Mouse (Mus musculus): ENCODE data around the gene Sash1.

GRCm38 (mm10) chr10:8804292-8804691 lies 81.6 kb downstream of the Sash1 start:
- no peak for TF ChIP-seq TAL1 (IDR thresholded peaks at IDR 0.05; ENCODE audit: low read length)
- TF ChIP-seq GATA1 (IDR thresholded peaks at IDR 0.05; ENCODE audit: low read length) = no peak
